Mouse (Mus musculus): ENCODE results near the gene Mrnip.
A peak's percentile ranks its signal among the peaks of the same experiment; 100 is the strongest.

The Mrnip gene

DNA sequence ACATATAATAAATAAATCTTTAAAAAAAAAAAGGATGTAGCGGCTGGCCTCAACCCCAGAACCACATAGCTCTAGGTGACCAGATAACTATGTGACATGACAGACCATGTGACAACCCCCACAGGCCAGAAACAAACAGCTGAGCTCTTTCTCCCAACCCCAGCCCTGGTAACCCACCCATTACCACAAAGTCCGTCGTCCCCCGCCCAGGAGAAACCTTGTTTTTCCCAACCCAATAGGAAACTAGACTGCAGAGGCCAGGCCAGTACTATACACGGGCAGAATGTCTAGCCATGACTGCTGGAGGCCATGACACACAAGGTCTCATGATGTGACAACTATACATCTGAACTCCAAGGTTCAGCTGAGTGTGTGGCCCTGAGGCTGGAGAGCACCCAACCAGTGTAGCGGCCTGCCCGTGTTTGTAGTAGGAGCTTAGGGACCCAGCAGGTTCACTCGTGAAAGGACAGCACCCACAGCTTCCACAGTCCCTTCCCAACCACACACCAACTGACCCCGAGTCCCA is 29.1 kb downstream of the Mrnip start:
- no peak for DNase-seq (ENCODE audit: low spot score in 2 of 2)

GRCm38 (mm10) chr11:50205434-50205833 is 31.2 kb downstream of the Mrnip start:
- no peak for DNase-seq (ENCODE audit: low spot score in 2 of 2)

- DNase-seq (ENCODE audit: low spot score in 2 of 2) = no peak
Observed at GRCm38 (mm10) chr11:50206037-50206436, 31.8 kb downstream of the Mrnip start.

DNA sequence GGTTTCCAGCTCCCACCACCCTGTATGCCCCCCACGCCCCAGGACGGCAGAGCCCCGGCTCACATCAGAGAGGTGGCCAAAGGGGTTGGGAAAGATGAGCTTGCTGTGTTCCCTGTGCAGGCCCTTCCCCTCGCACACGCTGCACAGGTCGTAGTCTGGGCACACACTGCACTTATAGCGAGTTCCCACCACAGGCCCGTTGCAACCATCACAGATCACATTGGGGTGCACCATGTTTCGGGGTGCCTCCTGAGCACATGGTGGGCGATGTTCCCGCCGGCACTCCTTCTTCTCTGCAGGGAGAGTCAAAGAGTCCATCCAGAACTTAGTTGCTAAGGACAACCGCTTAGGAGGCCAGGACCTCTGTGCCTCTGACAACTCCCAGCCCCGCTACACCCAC is 33.1 kb downstream of the Mrnip start:
- no peak for DNase-seq (ENCODE audit: low spot score in 2 of 2)

- DNase-seq (ENCODE audit: low spot score in 2 of 2) = no peak
Observed at GRCm38 (mm10) chr11:50208039-50208438, 33.8 kb downstream of the Mrnip start.

GRCm38 (mm10) chr11:50210101-50210504 is 35.9 kb downstream of the Mrnip start:
- DNase-seq (ENCODE audit: low spot score in 2 of 2) = peak; percentile 86 to 93

DNA sequence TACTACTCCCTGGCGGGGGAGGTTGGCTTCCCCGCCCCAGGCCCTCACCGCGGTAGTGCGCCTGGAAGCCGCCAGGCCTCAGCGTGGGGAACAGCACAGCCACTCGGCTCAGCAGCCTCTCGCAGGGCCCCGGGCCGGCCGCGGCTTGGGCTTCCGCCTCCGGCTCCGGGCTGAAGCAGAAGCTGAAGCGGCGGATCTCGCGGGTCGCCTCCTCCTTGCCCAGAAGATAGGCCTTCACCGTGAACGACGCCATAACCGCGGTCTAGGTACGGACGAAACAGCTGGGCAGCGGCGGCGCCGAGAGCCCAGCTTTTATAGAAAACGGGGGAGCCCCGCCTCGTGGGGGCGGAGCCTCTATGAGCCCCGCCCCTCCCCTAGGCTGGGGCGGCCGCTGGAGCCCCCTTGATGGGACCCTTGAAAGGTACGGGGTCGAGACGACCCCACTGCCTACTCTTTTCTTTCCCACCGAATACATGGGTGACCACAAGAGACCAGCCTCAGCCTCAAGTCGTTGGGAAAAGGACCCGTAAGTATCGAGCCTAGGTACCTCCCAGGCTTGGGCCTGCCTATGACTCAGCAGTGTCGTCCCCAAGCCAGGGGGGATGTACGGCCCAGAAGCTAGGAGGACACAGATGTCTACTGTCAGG is 36.4 kb downstream of the Mrnip start, which contains the start of the genes Sqstm1 and Mgat4b:
Gene Sqstm1, minus strand, starts transcription at position 323 of the 647 bp plus-strand sequence.
Gene Mgat4b, plus strand, starts transcription at position 386 of the 647 bp plus-strand sequence.
- peak; percentile 66 to 77 for DNase-seq (ENCODE audit: low spot score in 2 of 2)

- no peak for DNase-seq (ENCODE audit: low spot score in 2 of 2)
Observed at GRCm38 (mm10) chr11:50211322-50212059, 37.2 kb downstream of the Mrnip start.

DNA sequence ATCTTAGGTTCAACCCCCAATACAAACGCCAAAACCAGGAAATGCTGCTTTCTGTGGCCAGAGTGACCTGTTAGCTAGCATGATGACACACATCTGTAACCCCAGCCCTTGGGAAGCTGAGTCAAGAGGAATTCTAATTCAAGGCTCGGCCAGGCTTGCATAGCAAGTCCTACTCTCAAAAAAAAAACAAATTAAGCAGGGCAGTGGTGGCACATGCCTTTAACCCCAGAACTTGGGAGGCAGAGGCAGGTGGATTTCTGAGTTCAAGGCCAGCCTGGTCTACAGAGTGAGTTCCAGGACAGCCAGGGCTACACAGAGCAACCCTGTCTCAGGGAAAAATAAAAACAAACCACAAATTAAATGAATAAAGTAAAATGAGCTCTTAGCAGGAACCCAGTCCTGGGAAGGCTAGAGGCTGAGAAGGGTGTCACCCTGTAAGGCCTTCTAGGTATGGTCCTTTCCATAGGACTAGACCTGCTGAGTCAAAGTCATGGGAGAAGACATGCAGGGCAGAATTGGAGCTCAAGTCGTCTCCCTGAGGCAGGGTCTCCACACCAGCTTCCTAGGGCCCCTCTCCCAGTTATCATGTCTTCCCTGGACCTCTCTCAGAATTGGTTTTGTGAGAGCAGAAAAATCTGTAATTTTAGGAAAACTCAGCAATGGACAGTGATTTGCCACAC is 38.0 kb downstream of the Mrnip start:
- no peak for DNase-seq (ENCODE audit: low spot score in 2 of 2)

GRCm38 (mm10) chr11:50212848-50213758 is 38.9 kb downstream of the Mrnip start:
- no peak for DNase-seq (ENCODE audit: low spot score in 2 of 2)

- no peak for DNase-seq (ENCODE audit: low spot score in 2 of 2)
Observed at GRCm38 (mm10) chr11:50214631-50215030, 40.4 kb downstream of the Mrnip start.

GRCm38 (mm10) chr11:50215633-50216032 is 41.4 kb downstream of the Mrnip start:
- no peak for DNase-seq (ENCODE audit: low spot score in 2 of 2)

DNA sequence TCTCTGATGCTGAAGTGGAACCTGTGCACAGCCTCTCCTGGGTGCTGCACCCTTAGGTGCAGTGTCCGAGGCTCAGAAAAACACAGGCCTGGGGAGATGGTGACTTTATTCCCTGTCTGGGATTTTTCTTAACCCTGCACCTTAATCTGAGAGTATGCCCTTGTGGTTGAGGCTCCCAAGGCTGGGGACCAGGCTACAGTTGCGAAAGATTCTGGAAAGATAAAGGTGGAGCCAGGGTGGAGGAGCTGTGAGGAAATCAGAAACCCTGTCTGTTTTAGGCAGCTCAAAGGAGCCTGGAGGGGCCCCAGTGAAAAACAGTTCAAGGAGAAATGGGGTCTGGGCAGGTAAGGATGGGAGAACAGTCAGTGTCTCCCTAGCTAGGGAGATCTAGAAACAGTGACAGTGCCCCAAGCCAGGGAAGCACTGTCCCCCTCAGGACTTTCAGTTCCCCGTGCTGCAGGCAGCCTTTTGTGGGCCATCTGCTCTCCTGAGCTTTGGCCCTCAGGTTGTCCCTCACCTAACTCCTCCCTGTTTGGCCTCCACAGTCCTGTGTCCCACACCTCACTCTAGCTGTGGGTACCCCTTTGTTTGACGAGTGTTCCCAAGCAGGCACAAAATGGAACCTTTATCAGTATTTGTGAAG is 42.6 kb downstream of the Mrnip start:
- DNase-seq (ENCODE audit: low spot score in 2 of 2) = no peak

DNA sequence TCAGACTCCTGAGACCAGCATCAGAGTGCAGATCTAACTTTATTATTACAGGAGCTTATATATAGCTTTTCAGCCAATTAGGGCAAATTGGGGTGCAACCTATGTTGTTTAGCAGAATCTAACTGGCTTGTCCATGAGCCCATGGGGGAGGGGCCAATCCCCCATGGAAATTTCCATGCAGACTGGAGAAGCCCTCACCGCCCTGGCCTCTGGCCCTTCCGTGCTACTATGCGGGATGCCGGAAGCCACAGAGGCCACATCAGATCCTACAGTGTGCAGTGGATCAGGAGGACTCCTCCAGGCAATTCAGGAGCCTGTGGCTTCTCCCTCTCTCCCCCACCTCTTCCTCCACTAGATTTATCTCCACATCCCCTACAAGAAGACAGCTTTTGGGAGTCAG is 43.6 kb downstream of the Mrnip start:
- DNase-seq (ENCODE audit: low spot score in 2 of 2) = no peak

DNA sequence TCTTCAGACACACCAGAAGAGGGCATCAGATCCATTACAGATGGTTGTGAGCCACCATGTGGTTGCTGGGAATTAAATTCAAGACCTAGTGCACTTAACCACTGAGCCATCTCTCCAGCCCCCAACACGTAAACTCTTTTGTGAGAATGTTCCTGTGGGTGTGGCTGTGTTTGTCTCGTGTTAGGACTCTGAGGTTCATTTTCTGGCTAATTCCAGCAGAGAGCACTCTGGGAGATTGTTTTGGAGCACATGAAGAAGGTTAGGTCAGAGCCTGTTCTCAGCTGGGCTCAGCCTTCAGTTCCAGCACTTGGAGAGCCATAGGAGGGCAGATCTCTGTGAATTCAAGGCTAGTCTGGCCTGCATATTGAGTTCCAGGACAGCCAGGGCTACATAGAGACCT is 45.6 kb downstream of the Mrnip start:
- no peak for DNase-seq (ENCODE audit: low spot score in 2 of 2)

DNA sequence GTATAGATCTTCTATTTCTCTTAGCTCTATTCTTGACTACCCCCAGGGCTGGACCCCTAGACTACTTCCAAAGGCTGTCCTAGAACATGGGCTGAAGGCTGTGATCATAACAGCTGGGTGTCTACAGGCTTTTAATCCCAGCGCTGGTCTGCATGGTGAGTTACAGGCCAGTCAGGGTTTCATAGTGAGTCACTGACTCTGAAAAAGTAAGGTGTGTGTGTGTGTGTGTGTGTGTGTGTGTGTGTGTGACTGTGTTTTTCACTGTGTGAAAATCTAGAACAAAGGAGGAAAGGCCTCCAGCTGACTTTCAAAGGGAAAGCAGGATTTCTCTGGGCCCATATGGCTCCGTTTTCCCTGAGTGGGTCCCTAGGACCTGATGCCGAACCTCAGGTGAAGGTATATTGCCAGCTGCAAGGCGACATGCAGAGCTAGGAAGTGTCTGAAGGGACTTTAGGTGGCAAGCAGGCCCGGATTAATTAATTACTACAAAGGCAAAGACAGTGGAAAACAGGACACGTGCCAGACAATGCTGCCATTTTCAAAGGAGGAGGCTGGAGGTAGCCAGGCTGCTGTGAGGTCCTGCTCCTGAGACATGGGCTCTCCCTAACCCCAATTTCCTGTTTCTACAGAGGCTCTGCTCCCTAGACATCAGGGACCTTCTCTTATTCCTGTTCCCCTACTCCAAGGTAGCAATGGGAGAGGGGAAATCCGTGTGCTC is 48.5 kb downstream of the Mrnip start:
- DNase-seq (ENCODE audit: low spot score in 2 of 2) = no peak

GRCm38 (mm10) chr11:50223783-50224662 is 49.8 kb downstream of the Mrnip start:
- peak in 1 of 2 experiments; percentile 11 for DNase-seq (ENCODE audit: low spot score in 2 of 2)

GRCm38 (mm10) chr11:50224671-50225530 is 50.7 kb downstream of the Mrnip start:
- DNase-seq (ENCODE audit: low spot score in 2 of 2) = peak in 1 of 2 experiments; percentile 85
